Mouse (Mus musculus): ENCODE measurements around the gene Actl6b.

DNA sequence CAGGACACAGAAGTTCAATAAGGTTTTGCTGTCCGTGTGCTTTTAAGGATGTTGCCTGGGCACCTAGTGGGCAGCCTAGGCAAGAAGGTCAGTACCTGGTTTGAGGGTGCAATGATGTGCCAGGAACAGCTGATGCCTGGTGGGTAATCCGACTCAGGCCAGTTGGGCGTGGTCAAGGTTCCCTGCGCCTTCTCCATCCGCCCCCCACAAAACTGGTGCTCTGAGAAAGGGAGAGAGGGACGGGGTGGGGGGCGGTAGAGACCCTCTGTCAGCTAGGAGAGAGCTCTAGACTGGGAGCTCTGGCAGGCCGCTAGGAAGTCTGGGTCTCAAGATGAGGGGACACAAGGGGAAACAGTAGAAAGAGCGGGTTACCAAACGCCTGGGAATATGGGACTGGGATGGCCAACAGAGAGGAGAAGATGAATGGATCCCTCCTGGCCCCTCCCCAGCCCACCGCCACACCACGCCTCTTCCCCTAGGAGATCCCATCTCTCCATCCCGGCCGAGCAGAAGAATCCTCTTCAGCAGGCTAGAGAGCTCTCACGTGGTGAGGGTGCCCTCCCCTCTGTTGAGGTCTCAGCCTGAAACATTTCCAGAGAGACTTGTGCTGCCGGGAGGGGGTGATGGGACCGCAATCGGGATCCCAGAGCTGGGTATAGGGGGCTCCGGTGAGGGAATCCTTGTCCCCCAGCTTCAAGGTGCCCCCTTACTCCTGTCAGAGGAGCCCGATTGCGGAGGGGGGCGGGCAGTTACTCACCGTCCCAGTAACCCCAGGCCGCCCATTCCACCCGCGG, 54.7 kb downstream of the Actl6b start:
- no peak for TF ChIP-seq EP300 (IDR thresholded peaks at IDR 0.05; ENCODE audit: low read depth)
- no peak for TF ChIP-seq CTCF (IDR thresholded peaks at IDR 0.05; ENCODE audit: low read depth)
